Mouse (Mus musculus): ENCODE results near the gene Fam166a. TPM values are rescaled to one million over a fixed set of nuclear protein-coding genes. Genes with fewer than 3 reads are reported as not detected.

The Fam166a gene
- total RNA-seq, 2 experiments from 2014 or later = not detected

- no peak for DNase-seq (ENCODE audit: low spot score in 2 of 2)
Measured at GRCm38 (mm10) chr2:25267241-25267640, 48.7 kb downstream of the Fam166a start.

DNA sequence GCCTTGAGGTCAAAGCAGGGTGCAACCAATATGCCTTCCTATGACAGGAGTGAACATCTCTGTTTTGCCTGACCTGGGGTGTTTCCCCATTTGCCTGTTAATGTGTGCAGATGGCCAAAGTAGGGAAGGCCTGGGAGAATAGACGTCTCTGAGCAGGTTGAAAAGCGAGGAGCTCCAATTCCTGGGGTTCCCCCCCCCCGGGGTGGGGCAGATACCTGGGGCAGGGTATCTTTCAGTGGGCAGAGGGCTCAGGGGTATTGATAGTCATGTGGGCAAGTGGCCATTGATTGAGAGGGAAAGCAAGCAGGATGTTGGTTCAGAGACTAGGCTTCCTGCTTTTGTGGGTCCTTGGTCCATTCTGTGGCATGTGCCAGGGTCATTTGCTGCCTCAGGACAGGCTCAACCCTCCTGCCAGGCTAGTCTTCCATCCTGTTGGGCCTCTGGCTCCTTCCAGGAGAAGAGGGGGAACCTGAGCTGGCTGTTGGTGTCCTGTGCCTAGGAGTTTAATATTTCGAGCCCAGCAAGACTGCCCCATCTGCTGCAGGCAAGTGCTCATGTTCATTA, 49.3 kb downstream of the Fam166a start:
- DNase-seq (ENCODE audit: low spot score in 2 of 2) = no peak

Other genes with a start within 250 kb of the Fam166a start
- 10 to 100 TPM; 85.2 to 88.0 TPM for gene Mrpl41, start 243.6 kb upstream of the Fam166a start, total RNA-seq (2021)
- 10 to 100 TPM; 36.3 to 47.2 TPM for gene Pnpla7, start 242.7 kb upstream of the Fam166a start, total RNA-seq (2021)
- gene Nsmf, start 164.4 kb upstream of the Fam166a start, total RNA-seq (2021) = 10 to 100 TPM; 43.4 to 55.4 TPM
- not detected for gene Entpd8, start 138.4 kb upstream of the Fam166a start, total RNA-seq (2021)
- gene Noxa1, start 123.6 kb upstream of the Fam166a start, total RNA-seq (2021) = not detected
- 1 to 10 TPM; 2.3 to 3.5 TPM for gene Nrarp, start 38.0 kb upstream of the Fam166a start, total RNA-seq (2021)
- 10 to 100 TPM; 11.6 to 19.5 TPM for gene Tor4a, start 21.9 kb upstream of the Fam166a start, total RNA-seq (2021)
- 10 to 100 TPM; 48.8 to 49.5 TPM for gene Nelfb, start 7.3 kb upstream of the Fam166a start, total RNA-seq (2021)
- not detected for gene Stpg3, start 4.1 kb upstream of the Fam166a start, total RNA-seq (2021)
- 100 to 1,000 TPM; 284 to 287 TPM for gene Tubb4b, start 6.0 kb downstream of the Fam166a start, total RNA-seq (2021)
- gene Slc34a3, start 15.6 kb downstream of the Fam166a start, total RNA-seq (2021) = not detected
- gene Rnf224, start 18.0 kb downstream of the Fam166a start, total RNA-seq (2021) = not detected
- 1 to 10 TPM; 7.9 to 8.3 TPM for gene Rnf208, start 23.5 kb downstream of the Fam166a start, total RNA-seq (2021)
- gene Cysrt1, start 23.7 kb downstream of the Fam166a start, total RNA-seq (2021) = not detected
- gene AL732309.1, start 28.1 kb downstream of the Fam166a start, total RNA-seq (2021) = 1 to 10 TPM; 2.2 to 5.7 TPM
- gene Tmem203, start 36.7 kb downstream of the Fam166a start, total RNA-seq (2021) = 10 to 100 TPM; 19.5 to 24.4 TPM
- gene Tprn, start 43.9 kb downstream of the Fam166a start, total RNA-seq (2021) = 1 to 10 TPM; 8.2 to 9.4 TPM
- gene Ssna1, start 53.7 kb downstream of the Fam166a start, total RNA-seq (2021) = 10 to 100 TPM; 37.2 to 40.1 TPM
- 10 to 100 TPM; 75.5 to 82.4 TPM for gene Anapc2, start 53.7 kb downstream of the Fam166a start, total RNA-seq (2021)
- gene Tmem210, start 69.4 kb downstream of the Fam166a start, total RNA-seq (2021) = not detected
- gene Lrrc26, start 71.2 kb downstream of the Fam166a start, total RNA-seq (2021) = not detected
- gene Grin1, start 100.4 kb downstream of the Fam166a start, total RNA-seq (2021) = 10 to 100 TPM; 10.0 to 10.5 TPM
- gene Man1b1, start 113.6 kb downstream of the Fam166a start, total RNA-seq (2021) = 10 to 100 TPM; 59.0 to 63.2 TPM
- gene Dpp7, start 137.6 kb downstream of the Fam166a start, total RNA-seq (2021) = 10 to 100 TPM; 32.3 to 42.0 TPM
- 10 to 100 TPM; 18.8 to 20.9 TPM for gene Uap1l1, start 146.9 kb downstream of the Fam166a start, total RNA-seq (2021)
- not detected for gene Sapcd2, start 153.6 kb downstream of the Fam166a start, total RNA-seq (2021)
- gene Entpd2, start 177.1 kb downstream of the Fam166a start, total RNA-seq (2021) = 1 to 10 TPM; 3.2 to 8.3 TPM
- gene Npdc1, start 180.6 kb downstream of the Fam166a start, total RNA-seq (2021) = 100 to 1,000 TPM; 125 to 161 TPM
- gene Fut7, start 204.5 kb downstream of the Fam166a start, total RNA-seq (2021) = under 1 TPM; 0.13 to 0.35 TPM
- 10 to 100 TPM; 36.9 to 48.5 TPM for gene Abca2, start 210.0 kb downstream of the Fam166a start, total RNA-seq (2021)
- gene Clic3, start 238.1 kb downstream of the Fam166a start, total RNA-seq (2021) = 1 to 10 TPM in 1 of 2 experiments, under 1 TPM in 1; 0.53 to 1.1 TPM
- gene Paxx, start 242.3 kb downstream of the Fam166a start, total RNA-seq (2021) = 10 to 100 TPM; 38.6 to 54.5 TPM

All from adrenal gland, adult 18-20 months (tissue).